Mouse (Mus musculus) ES-E14 (cell line): ENCODE data around the gene Gm36176.

Experiments
- HCFC1 ChIP-seq: IDR thresholded peaks from 2 replicates; pipeline ENCODE4 v1.6.1; 2012; ENCODE audit warnings: low read length, inconsistent platforms, borderline replicate concordance; ENCODE audit not compliant: insufficient read depth
- MAFK ChIP-seq: IDR thresholded peaks from 2 replicates; pipeline ENCODE4 v1.6.1; 2014; ENCODE audit warnings: mild to moderate bottlenecking, low read depth, low read length, inconsistent platforms; ENCODE audit not compliant: insufficient read depth

DNA sequence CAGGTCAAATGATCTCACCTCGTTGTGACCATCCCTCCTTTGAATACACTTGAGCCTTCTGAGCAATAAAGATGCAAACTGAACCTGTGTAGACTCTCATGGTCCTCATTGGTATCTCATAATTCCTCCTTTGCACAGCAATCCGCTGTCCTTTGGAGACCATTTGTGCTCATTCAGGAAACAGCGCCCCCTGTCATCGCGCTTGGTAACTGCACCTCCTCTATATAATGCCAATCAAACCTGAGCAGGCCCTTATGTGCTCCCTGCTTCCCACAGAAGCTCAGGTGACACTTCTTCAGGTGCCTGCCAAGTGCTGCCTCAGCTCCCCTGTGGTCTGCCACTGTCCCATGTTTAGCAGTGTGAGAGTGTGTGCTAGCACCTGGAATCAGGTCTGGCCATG lies 31.1 kb upstream of the Gm36176 start:
- TF ChIP-seq MAFK: no peak
- TF ChIP-seq HCFC1: no peak
